Mouse (Mus musculus): ENCODE results near the gene Pde8a.

DNA sequence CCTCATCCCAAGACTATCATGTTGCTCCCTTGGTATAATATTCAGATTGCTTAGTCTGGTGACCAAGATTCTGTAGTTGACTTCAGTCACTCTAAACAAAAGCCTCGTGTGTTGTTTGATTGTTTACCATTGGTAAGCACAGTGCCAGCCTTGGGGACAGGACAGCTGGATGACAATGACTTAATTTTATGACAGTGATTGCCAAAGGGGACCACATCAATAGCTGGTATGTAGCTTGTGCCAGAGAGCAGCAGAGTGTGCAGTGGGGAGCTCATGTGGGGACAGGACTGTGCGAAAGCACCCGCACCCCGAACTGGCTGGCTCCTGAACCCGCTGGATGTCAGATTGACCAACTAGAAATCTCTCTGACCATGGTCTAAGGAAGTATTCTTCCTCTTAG is 91.3 kb downstream of the Pde8a start:
- TF ChIP-seq POLR2A (IDR thresholded peaks at IDR 0.05; ENCODE audit: low read depth, low read length) (no peak), CTCF (conservative IDR thresholded peaks at IDR 0.05; ENCODE audit: insufficient read depth, insufficient read length, low read depth, low read length) (no peak)

All from kidney, adult 2 months (tissue).